Mouse (Mus musculus) CH12.LX (cell line): ENCODE measurements around the gene Pnpo. TPM values are rescaled to one million over a fixed set of nuclear protein-coding genes. Genes with fewer than 3 reads are reported as not detected.

Source experiments
- DNase-seq: peaks from one replicate; pipeline ENCODE4 v3.0.0-alpha.2; 2013; ENCODE audit errors: extremely low read depth
- H3K27ac ChIP-seq: 2 replicates; pipeline ENCODE4 v1.5.1; 2012; ENCODE audit warnings: low read depth, mild to moderate bottlenecking, control low read depth, moderate library complexity; ENCODE audit not compliant: insufficient read depth
- H3K27me3 ChIP-seq: replicated peaks from 2 replicates; pipeline ENCODE3; 2012; ENCODE audit warnings: inconsistent platforms
- H3K36me3 ChIP-seq, 2 experiments: replicated peaks in 1 of 2; 2 replicates each; pipeline versions ENCODE3 to v1.6.1; 2012; ENCODE audit warnings: inconsistent platforms in 1 of 2, low read length in 1 of 2, mild to moderate bottlenecking in 1 of 2, mixed read lengths in 1 of 2, moderate library complexity in 1 of 2; ENCODE audit not compliant: control insufficient read depth in 1 of 2, insufficient read depth in 1 of 2
- H3K4me1 ChIP-seq, 2 experiments: 2 replicates each; pipeline ENCODE4 v1.6.1; 2012; ENCODE audit warnings: inconsistent platforms in 1 of 2, moderate library complexity in 1 of 2; ENCODE audit not compliant: insufficient read depth in 2 of 2, control insufficient read depth in 1 of 2
- H3K4me2 ChIP-seq: 2 replicates; pipeline ENCODE4 v1.6.1; 2012; ENCODE audit warnings: low read depth, mild to moderate bottlenecking, control low read depth; ENCODE audit not compliant: poor library complexity, insufficient read depth, severe bottlenecking
- H3K4me3 ChIP-seq, 3 experiments: fragments of 150-350 bp in 1 of 3; sonication (generic) in 1 of 3; replicated peaks in 1 of 3; 2 replicates each; pipeline versions ENCODE3 to v1.5.1; 2011 to 2012; ENCODE audit warnings: low read depth in 2 of 3, low read length in 2 of 3, mild to moderate bottlenecking in 2 of 3, moderate library complexity in 2 of 3, control low read depth in 1 of 3, improper control_type of control experiment in 1 of 3, inconsistent platforms in 1 of 3, mixed read lengths in 1 of 3; ENCODE audit not compliant: poor library complexity in 1 of 3
- H3K79me2 ChIP-seq: replicated peaks from 2 replicates; pipeline ENCODE4 v1.6.1; 2012; ENCODE audit warnings: mild to moderate bottlenecking, moderate library complexity; ENCODE audit not compliant: control insufficient read depth, poor library complexity, insufficient read depth, severe bottlenecking; ENCODE audit errors: extremely low read depth
- H3K9ac ChIP-seq: 2 replicates; pipeline ENCODE4 v1.6.1; 2012; ENCODE audit warnings: low read depth, mild to moderate bottlenecking, control low read depth, moderate library complexity; ENCODE audit not compliant: insufficient read depth
- H3K9me3 ChIP-seq: replicated peaks from 2 replicates; pipeline ENCODE3; 2012; ENCODE audit warnings: low read length, inconsistent platforms, mixed read lengths
- CHD1 ChIP-seq: IDR thresholded peaks from 2 replicates; pipeline ENCODE4 v1.6.1; 2012; ENCODE audit warnings: low read depth, low read length, improper control_type of control experiment, inconsistent platforms
- ETS1 ChIP-seq: conservative IDR thresholded peaks from 2 replicates; pipeline ENCODE4 v1.6.1; 2012; ENCODE audit warnings: low read depth, mild to moderate bottlenecking, inconsistent platforms, low read length, improper control_type of control experiment, moderate library complexity
- IRF4 ChIP-seq: IDR thresholded peaks from 2 replicates; pipeline ENCODE4 v1.6.1; 2014; ENCODE audit warnings: low read depth, mild to moderate bottlenecking, inconsistent platforms, low read length, improper control_type of control experiment
- JUN ChIP-seq: IDR thresholded peaks from 2 replicates; pipeline ENCODE4 v1.6.1; 2011; ENCODE audit warnings: low read depth, mild to moderate bottlenecking, low read length, improper control_type of control experiment, moderate library complexity; ENCODE audit not compliant: insufficient read depth
- KAT2A ChIP-seq: IDR thresholded peaks from 2 replicates; pipeline ENCODE4 v1.6.1; 2012; ENCODE audit warnings: low read length, improper control_type of control experiment, inconsistent platforms; ENCODE audit not compliant: insufficient replicate concordance
- MAFK ChIP-seq: IDR thresholded peaks from 2 replicates; pipeline ENCODE4 v1.6.1; 2011; ENCODE audit warnings: low read length, improper control_type of control experiment; ENCODE audit not compliant: insufficient replicate concordance
- POLR2AphosphoS2 ChIP-seq: IDR thresholded peaks from 2 replicates; pipeline ENCODE4 v1.6.1; 2011; ENCODE audit warnings: low read depth, low read length, improper control_type of control experiment
- ZKSCAN1 ChIP-seq: IDR thresholded peaks from 2 replicates; pipeline ENCODE4 v1.6.1; 2012; ENCODE audit warnings: low read depth, inconsistent platforms, low read length, improper control_type of control experiment, borderline replicate concordance
- dilution Hi-C: fragments of 300-500 bp; cut with MboI; formaldehyde crosslinking; loops from 2 replicates; pipeline ENCODE4 v1.14.3; 2020; ENCODE audit warnings: low sequenced_read_pairs; ENCODE audit not compliant: extremely low pct_unique_long_range_greater_than_20kb, extremely low pct_ligation_motif_present
- in situ Hi-C: fragments of 300-500 bp; cut with MboI; formaldehyde crosslinking; loops from 3 replicates; pipeline ENCODE4 v1.14.3; 2019; ENCODE audit warnings: low sequenced_read_pairs, low pct_ligation_motif_present, low pct_unique_long_range_greater_than_20kb, mixed read lengths
- polyA plus RNA-seq: library from polyadenylated mRNA; unstranded; fragments of >175 nt; gene quantifications from 2 replicates; pipeline ENCODE4 v1.2.1, GENCODE M21; 2012; ENCODE audit warnings: low read depth; ENCODE audit not compliant: insufficient read length
- total RNA-seq, 2 experiments: library from RNA; depleted of rRNA; stranded (reverse); fragments of 300-350 nt in 1 of 2; fragments of >200 nt in 1 of 2; gene quantifications; 2 replicates each; pipeline ENCODE4 v1.2.3; 2012 to 2014

Gene Pnpo
- total and polyA plus RNA-seq, 3 experiments: 36.3 to 54.3 (median 38.5) TPM

- peaks cover 0 to 8% of the 10 kb centered on the region in 2 experiments for H3K36me3 ChIP-seq
- no peaks in the 10 kb centered on the region for H3K27me3 ChIP-seq
- no peak overlapping the region for H3K9ac ChIP-seq
- no peak for TF ChIP-seq KAT2A
- no peak overlapping the region for H3K27ac ChIP-seq
- no peaks in the 10 kb centered on the region for H3K9me3 ChIP-seq
- DNase-seq: no peak
- in situ Hi-C loops: no loop called here
- peaks cover 27% of the 10 kb centered on the region for H3K79me2 ChIP-seq
- dilution Hi-C loops: no loop called here
- no peak overlapping the region for H3K4me2 ChIP-seq
- H3K4me3 ChIP-seq: no peak overlapping the region
- H3K4me1 ChIP-seq: peaks cover 27 to 64% of the 10 kb centered on the region in 2 experiments
These were observed 35.5 kb upstream of the Pnpo start for GRCm38 (mm10) chr11:96979329-96979728.

GRCm38 (mm10) chr11:96978401-96979246, 34.8 kb upstream of the Pnpo start:
- peaks cover 27 to 64% of the 10 kb centered on the region in 2 experiments for H3K4me1 ChIP-seq
- no peak for DNase-seq
- TF ChIP-seq POLR2AphosphoS2: 0 out of 2 replicates have a peak, but pooled peaks have one; percentile 0
- TF ChIP-seq IRF4: no peak
- TF ChIP-seq JUN: no peak
- 0 out of 2 replicates have a peak, but pooled peaks have one; percentile 0 for TF ChIP-seq ETS1
- no peak for TF ChIP-seq ZKSCAN1
- TF ChIP-seq CHD1: no peak
- 0 out of 2 replicates have a peak, but pooled peaks have one; percentile 3 for TF ChIP-seq MAFK
- TF ChIP-seq, all 38 proteins: peak for 3
- H3K36me3 ChIP-seq: peaks cover 0 to 15% of the 10 kb centered on the region in 2 experiments
- H3K27me3 ChIP-seq: no peaks in the 10 kb centered on the region
- peak overlapping the region; percentile 96 for H3K9ac ChIP-seq
- no peaks in the 10 kb centered on the region for H3K9me3 ChIP-seq
- H3K4me3 ChIP-seq: peak overlapping the region; percentile 78 to 91 (median 89)
- dilution Hi-C loops: no loop called here
- peak overlapping the region; percentile 65; the same call in 1 of the 2 replicates for H3K27ac ChIP-seq
- H3K79me2 ChIP-seq: peaks cover 34% of the 10 kb centered on the region
- in situ Hi-C loops: no loop called here
- peak overlapping the region; percentile 52 for H3K4me2 ChIP-seq
